8 mouse cellular contexts compared by ENCODE assay signal in the genomic region with DNA sequence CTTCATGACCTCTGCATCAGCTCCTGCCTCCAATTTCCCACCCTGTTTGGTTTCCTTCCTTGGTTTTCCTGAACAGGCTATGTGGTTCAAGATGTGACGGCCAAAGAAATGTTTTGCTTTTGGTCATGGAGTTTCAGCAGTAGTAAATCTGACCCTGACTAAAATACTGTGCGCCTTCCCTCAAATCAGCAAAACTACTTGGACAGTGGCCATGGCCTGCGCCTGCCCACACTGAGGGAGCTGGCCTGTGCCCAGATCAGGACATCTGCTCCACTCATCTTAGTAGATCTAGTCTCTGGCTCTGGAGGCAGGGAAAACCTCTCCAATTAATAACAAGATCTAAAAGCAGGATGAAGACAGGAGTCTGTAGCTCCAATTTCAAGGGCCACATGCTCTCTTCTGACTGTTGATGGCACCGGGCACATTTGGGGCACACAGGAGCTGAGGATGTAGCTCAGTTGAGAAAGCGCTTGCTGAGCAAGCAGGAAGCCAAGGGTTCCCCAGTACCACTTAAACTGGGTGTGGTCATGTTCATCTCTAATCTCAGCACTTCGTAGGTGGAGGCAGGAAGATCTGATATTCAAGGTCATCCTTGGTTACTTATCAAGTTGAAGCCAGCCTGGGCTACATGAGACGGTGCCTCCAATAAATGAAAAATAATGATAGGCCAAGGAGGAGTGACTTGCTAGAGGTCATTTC.
DNase-seq lines count a peak whose midpoint lies in the region; ATAC-seq and TF ChIP-seq lines count a peak whose summit lies in the region.

No protein-coding gene starts in this region.

- no peaks in the 10 kb centered on the region for H3K27me3 ChIP-seq in hindbrain, postnatal 0 days (ENCODE audit: insufficient read depth, low read length)
- H3K27me3 ChIP-seq in hindbrain, embryonic 12.5 days, result no peaks in the 10 kb centered on the region

- 66% methylated on average over 7 of the region's 7 CpGs for WGBS in hindbrain, postnatal 0 days
- 94% methylated on average over 7 of the region's 7 CpGs for WGBS in hindbrain, embryonic 12.5 days

- no peaks in the 10 kb centered on the region; the same call in 1 of the 2 replicates for H3K4me1 ChIP-seq in hindbrain, postnatal 0 days (ENCODE audit: insufficient read depth, low read length)
- no peaks in the 10 kb centered on the region for H3K4me1 ChIP-seq in hindbrain, embryonic 12.5 days

- no peak overlapping the region for H3K4me2 ChIP-seq in hindbrain, postnatal 0 days (ENCODE audit: low read depth, low read length)
- no peak overlapping the region for H3K4me2 ChIP-seq in hindbrain, embryonic 12.5 days (replicated peaks)

- no peak overlapping the region for H3K4me3 ChIP-seq in hindbrain, postnatal 0 days (ENCODE audit: low read length)
- no peak overlapping the region for H3K4me3 ChIP-seq in hindbrain, embryonic 12.5 days

- H3K27ac ChIP-seq in hindbrain, postnatal 0 days, result no peak overlapping the region
- H3K27ac ChIP-seq in hindbrain, embryonic 12.5 days, result no peak overlapping the region

- H3K9me3 ChIP-seq in hindbrain, postnatal 0 days (ENCODE audit: low read length), result no peaks in the 10 kb centered on the region
- 0 out of 2 replicates have a peak, but pooled peaks cover 3% of the 10 kb centered on the region for H3K9me3 ChIP-seq in hindbrain, embryonic 12.5 days (replicated peaks)

- ATAC-seq in hindbrain, postnatal 0 days, result no peak
- no peak for ATAC-seq in hindbrain, embryonic 12.5 days (ENCODE audit: low FRiP score)

- peak; percentile 70 for DNase-seq in hindbrain, postnatal 0 days (ENCODE audit: low spot score)
- peak; percentile 89 to 94 for DNase-seq in adrenal gland, adult (ENCODE audit: inconsistent age in 2 of 2, low spot score in 1 of 2)
- peak; percentile 78 for DNase-seq in gastrocnemius, postnatal 10 days
- peak; percentile 66 to 75 for DNase-seq in kidney, postnatal 36 days
- peak; percentile 43 to 49 for DNase-seq in right cerebral cortex, adult 2 months (ENCODE audit: low spot score in 2 of 2)
- no peak for DNase-seq in c-Kit-positive CD71-positive TER-119-positive erythroid progenitor cells, embryonic 14.5 days (ENCODE audit: low spot score)
- DNase-seq in thymus, postnatal 10 days (ENCODE audit: low spot score in 2 of 2), result no peak

- no peaks in the 10 kb centered on the region for H3K36me3 ChIP-seq in hindbrain, postnatal 0 days (ENCODE audit: insufficient read depth, low read length)
- H3K36me3 ChIP-seq in hindbrain, embryonic 12.5 days, result peaks cover 12% of the 10 kb centered on the region; the same call in 1 of the 2 replicates

- no peak for TF ChIP-seq CTCF in hindbrain, postnatal 0 days (IDR thresholded peaks at IDR 0.05; ENCODE audit: low read depth)

- no peak overlapping the region for H3K9ac ChIP-seq in hindbrain, postnatal 0 days (replicated peaks; ENCODE audit: low read length)
- H3K9ac ChIP-seq in hindbrain, embryonic 12.5 days, result no peak overlapping the region

Comparison
In these comparisons a context has a peak if more than half of its experiments do, and no peak if none do; other contexts are left out.
1. DNase-seq: peak in hindbrain, postnatal 0 days (single experiment), adrenal gland, adult (2 of 2), gastrocnemius, postnatal 10 days (single experiment), kidney, postnatal 36 days (2 of 2) and right cerebral cortex, adult 2 months (2 of 2); none in c-Kit-positive CD71-positive TER-119-positive erythroid progenitor cells, embryonic 14.5 days (single experiment) and thymus, postnatal 10 days (0 of 2).